Mouse (Mus musculus) embryonic facial prominence, embryonic 11.5 days (tissue): ENCODE measurements around the gene Gemin5. TPM values are rescaled to one million over a fixed set of nuclear protein-coding genes. Genes with fewer than 3 reads are reported as not detected.

Experiments
- ATAC-seq: fragments of 200-750 bp; cut with Nextera tagmentation; replicated peaks from 2 replicates; pipeline ENCODE4 v1.8.0; 2017; ENCODE audit warnings: low read depth; ENCODE audit not compliant: insufficient number of reproducible peaks, low FRiP score, low TSS enrichment
- DNase-seq: peaks from one replicate; pipeline ENCODE4 v3.0.0-alpha.2; 2015; ENCODE audit warnings: low spot score
- H3K27ac ChIP-seq: fragments of 300-500 bp; sonication (generic); replicated peaks from 2 replicates; pipeline ENCODE4 v1.5.1; 2014; ENCODE audit warnings: mild to moderate bottlenecking, low read depth, low read length, control low read depth
- H3K27me3 ChIP-seq: fragments of 300-500 bp; sonication (generic); 2 replicates; pipeline ENCODE4 v1.6.1; 2014; ENCODE audit warnings: mild to moderate bottlenecking, low read length, moderate library complexity, mixed read lengths; ENCODE audit not compliant: control insufficient read depth, insufficient read depth
- H3K36me3 ChIP-seq: fragments of 300-500 bp; sonication (generic); replicated peaks from 2 replicates; pipeline ENCODE4 v1.6.1; 2014; ENCODE audit warnings: low read depth, mild to moderate bottlenecking, low read length, moderate library complexity, mixed read lengths; ENCODE audit not compliant: control insufficient read depth, insufficient read depth
- H3K4me1 ChIP-seq: fragments of 300-500 bp; sonication (generic); 2 replicates; pipeline ENCODE4 v1.6.1; 2014; ENCODE audit warnings: low read length, mixed read lengths; ENCODE audit not compliant: control insufficient read depth, insufficient read depth
- H3K4me2 ChIP-seq: fragments of 300-500 bp; sonication (generic); 2 replicates; pipeline ENCODE4 v1.6.1; 2014; ENCODE audit warnings: low read depth, mild to moderate bottlenecking, control low read depth, low read length, moderate library complexity
- H3K4me3 ChIP-seq: fragments of 300-500 bp; sonication (generic); 2 replicates; pipeline ENCODE4 v1.5.1; 2014; ENCODE audit warnings: low read depth, low read length, control low read depth
- H3K9ac ChIP-seq: fragments of 300-500 bp; sonication (generic); replicated peaks from 2 replicates; pipeline ENCODE4 v1.6.1; 2014; ENCODE audit warnings: mild to moderate bottlenecking, control low read depth, low read length
- H3K9me3 ChIP-seq: fragments of 300-500 bp; sonication (generic); replicated peaks from 2 replicates; pipeline ENCODE4 v1.6.1; 2016; ENCODE audit warnings: mild to moderate bottlenecking, low read length, inconsistent platforms, mixed read lengths; ENCODE audit not compliant: control insufficient read depth
- WGBS: fragments of 180-500 bp; shearing (Covaris S2); extraction: QIAGEN DNeasy Blood & Tissue Kit; methylation state at CpG from one replicate; pipeline ENCODE4 v1.1.7; 2014; 5-methylcytosine and 5-hydroxymethylcytosine counted together
- polyA plus RNA-seq: library from polyadenylated mRNA; unstranded; fragments of >200 nt; fragmentation: Nextera tagmentation; extraction: Ambion mirVana; gene quantifications from 2 replicates; pipeline ENCODE4 v1.2.1, GENCODE M21; 2014

Gene Gemin5
- polyA plus RNA-seq, 1 experiment from 2014 or later, result 27.6 TPM

- WGBS, result 98% methylated on average over 2 of the region's 2 CpGs
- ATAC-seq, result no peak
- peaks cover 10% of the 10 kb centered on the region for H3K36me3 ChIP-seq
- no peak overlapping the region for H3K27ac ChIP-seq
- no peak overlapping the region for H3K9ac ChIP-seq
- DNase-seq, result no peak
- no peaks in the 10 kb centered on the region for H3K4me1 ChIP-seq
- no peaks in the 10 kb centered on the region for H3K27me3 ChIP-seq
- H3K4me3 ChIP-seq, result no peak overlapping the region
- no peaks in the 10 kb centered on the region for H3K9me3 ChIP-seq
- no peak overlapping the region for H3K4me2 ChIP-seq
These were observed 44.6 kb downstream of the Gemin5 start for GRCm38 (mm10) chr11:58123711-58124110.

DNA sequence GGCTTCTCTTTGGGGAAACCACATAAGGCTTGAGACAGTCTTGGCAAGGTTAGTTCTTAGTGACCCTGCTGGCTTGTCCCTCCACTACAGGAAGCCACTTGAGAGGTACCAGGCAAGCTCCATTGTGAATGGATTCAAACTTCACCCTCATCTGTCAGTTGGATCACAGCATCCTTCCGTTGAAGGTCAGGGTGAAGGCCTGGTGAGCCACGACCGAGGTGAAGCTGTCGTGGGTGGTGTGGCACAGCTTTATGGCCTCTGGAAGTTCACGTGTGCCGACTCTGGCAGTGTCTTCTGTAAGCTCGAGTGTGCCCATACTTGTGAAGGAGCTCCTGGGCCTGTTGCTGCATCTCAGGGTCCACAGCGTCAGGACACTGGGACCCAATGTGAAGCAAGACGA, 47.0 kb downstream of the Gemin5 start:
- peaks cover 16% of the 10 kb centered on the region for H3K36me3 ChIP-seq
- no peak for ATAC-seq
- H3K27ac ChIP-seq, result no peak overlapping the region
- WGBS, result 95% methylated on average over 9 of the region's 9 CpGs
- no peak for DNase-seq
- H3K9me3 ChIP-seq, result no peaks in the 10 kb centered on the region
- H3K4me3 ChIP-seq, result no peak overlapping the region
- no peak overlapping the region for H3K9ac ChIP-seq
- no peak overlapping the region for H3K4me2 ChIP-seq
- no peaks in the 10 kb centered on the region for H3K4me1 ChIP-seq
- H3K27me3 ChIP-seq, result no peaks in the 10 kb centered on the region

DNA sequence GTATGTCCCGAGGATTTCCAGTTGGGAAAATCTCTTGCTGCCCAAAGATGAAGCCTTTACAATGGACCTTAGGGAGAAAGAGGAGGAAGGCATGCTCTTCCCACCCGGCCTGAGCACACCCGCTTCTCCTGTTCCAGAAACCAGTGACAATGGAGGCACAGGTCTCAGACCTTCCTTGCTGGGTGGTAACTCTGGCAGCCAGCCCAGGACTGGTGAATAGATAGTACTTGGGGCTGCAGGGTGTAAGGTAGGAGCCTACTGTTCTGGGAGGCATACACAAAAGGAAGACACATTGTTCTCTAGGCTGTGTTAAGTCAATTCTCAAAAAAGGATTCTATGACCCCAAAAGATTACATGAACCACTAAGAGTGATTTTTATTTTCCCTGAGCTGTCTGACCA, 47.7 kb downstream of the Gemin5 start:
- Histone ChIP-seq H3K27me3 (no peaks in the 10 kb centered on the region), H3K9ac (no peak overlapping the region), H3K36me3 (peaks cover 16% of the 10 kb centered on the region), H3K4me3 (no peak overlapping the region), H3K9me3 (no peaks in the 10 kb centered on the region), H3K4me1 (no peaks in the 10 kb centered on the region), H3K4me2 (no peak overlapping the region), H3K27ac (no peak overlapping the region)
- WGBS, result 72% methylated on average over 3 of the region's 3 CpGs
- DNase-seq (no peak), ATAC-seq (no peak)

DNA sequence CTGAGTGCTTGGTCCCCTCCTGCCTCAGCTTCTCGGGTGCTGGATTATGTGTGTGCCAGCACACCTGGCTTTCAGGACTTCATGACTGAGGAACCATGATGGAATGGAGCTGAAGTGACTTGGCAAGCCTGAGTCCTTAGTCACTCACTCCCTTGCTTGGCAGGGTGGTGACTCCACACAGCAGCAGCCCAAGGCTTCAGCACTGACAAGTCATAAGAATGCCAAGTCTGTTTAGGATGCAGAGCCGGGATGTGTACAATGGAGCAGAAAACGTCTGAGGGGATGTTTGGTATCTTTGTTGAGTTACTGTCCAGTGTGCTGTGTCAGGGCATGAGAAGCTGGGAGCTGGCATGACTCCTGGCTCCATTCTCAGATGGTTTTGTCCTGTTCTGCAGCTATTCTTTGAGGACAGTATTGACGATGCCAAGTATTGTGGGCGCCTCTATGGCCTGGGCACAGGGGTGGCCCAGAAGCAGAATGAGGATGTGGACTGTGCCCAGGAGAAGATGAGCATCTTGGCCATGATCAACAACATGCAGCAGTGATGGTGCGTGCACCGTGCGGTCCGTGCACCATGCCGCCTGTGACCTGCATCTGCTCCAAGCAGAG, 51.2 kb downstream of the Gemin5 start:
- no peak overlapping the region for H3K4me3 ChIP-seq

GRCm38 (mm10) chr11:58116560-58116959, 51.8 kb downstream of the Gemin5 start:
- DNase-seq, result no peak
- no peak overlapping the region for H3K27ac ChIP-seq
- H3K9me3 ChIP-seq, result no peaks in the 10 kb centered on the region
- WGBS, result 95% methylated on average over 1 of the region's 1 CpGs
- no peaks in the 10 kb centered on the region for H3K27me3 ChIP-seq
- H3K4me3 ChIP-seq, result no peak overlapping the region
- no peak for ATAC-seq
- H3K9ac ChIP-seq, result no peak overlapping the region
- no peak overlapping the region for H3K4me2 ChIP-seq
- H3K4me1 ChIP-seq, result no peaks in the 10 kb centered on the region
- peaks cover 22% of the 10 kb centered on the region for H3K36me3 ChIP-seq

More for the DNA sequence above, 51.2 kb downstream of the Gemin5 start:
- Histone ChIP-seq H3K4me2 (no peak overlapping the region), H3K27ac (no peak overlapping the region), H3K27me3 (no peaks in the 10 kb centered on the region), H3K36me3 (peaks cover 24% of the 10 kb centered on the region), H3K9me3 (no peaks in the 10 kb centered on the region), H3K9ac (no peak overlapping the region), H3K4me1 (no peaks in the 10 kb centered on the region)
- WGBS, result 89% methylated on average over 10 of the region's 10 CpGs
- DNase-seq (no peak), ATAC-seq (no peak)

GRCm38 (mm10) chr11:58107664-58108337, 60.5 kb downstream of the Gemin5 start:
- ATAC-seq, result no peak
- DNase-seq, result no peak
- Histone ChIP-seq H3K36me3 (peaks cover 8% of the 10 kb centered on the region), H3K4me1 (peaks cover 3% of the 10 kb centered on the region; the same call in 1 of the 2 replicates), H3K4me2 (no peak overlapping the region), H3K4me3 (no peak overlapping the region), H3K27me3 (no peaks in the 10 kb centered on the region), H3K27ac (no peak overlapping the region), H3K9me3 (no peaks in the 10 kb centered on the region), H3K9ac (no peak overlapping the region)
- WGBS, result 93% methylated on average over 4 of the region's 4 CpGs

- no peaks in the 10 kb centered on the region for H3K27me3 ChIP-seq
- H3K27ac ChIP-seq, result no peak overlapping the region
- WGBS, result 59% methylated on average over 2 of the region's 3 CpGs
- H3K4me2 ChIP-seq, result no peak overlapping the region
- H3K9me3 ChIP-seq, result no peaks in the 10 kb centered on the region
- ATAC-seq (no peak), DNase-seq (no peak)
- H3K36me3 ChIP-seq, result peaks cover 8% of the 10 kb centered on the region
- H3K4me1 ChIP-seq, result peaks cover 3% of the 10 kb centered on the region; the same call in 1 of the 2 replicates
- H3K9ac ChIP-seq, result no peak overlapping the region
- no peak overlapping the region for H3K4me3 ChIP-seq
These were observed 61.3 kb downstream of the Gemin5 start for GRCm38 (mm10) chr11:58107009-58107408.

- Histone ChIP-seq H3K4me1 (peaks cover 3% of the 10 kb centered on the region; the same call in 1 of the 2 replicates), H3K4me2 (peak overlapping the region; percentile 65), H3K27ac (peak overlapping the region; percentile 11; the same call in 1 of the 2 replicates), H3K36me3 (no peaks in the 10 kb centered on the region), H3K9ac (peak overlapping the region; percentile 92), H3K9me3 (no peaks in the 10 kb centered on the region), H3K27me3 (no peaks in the 10 kb centered on the region), H3K4me3 (peak overlapping the region; percentile 63)
- peak; percentile 52; the same call in 1 of the 2 replicates for ATAC-seq
- WGBS, result under 1% methylated on average over 24 of the region's 24 CpGs
- DNase-seq, result peak; percentile 37
These were observed 64.0 kb downstream of the Gemin5 start for GRCm38 (mm10) chr11:58104351-58104791.
